Mouse (Mus musculus) hindbrain, embryonic 12.5 days (tissue): ENCODE data around the gene Myh3. TPM values are rescaled to one million over a fixed set of nuclear protein-coding genes. Genes with fewer than 3 reads are reported as not detected.

ENCODE experiments used
- ATAC-seq: fragments of 200-750 bp; cut with Nextera tagmentation; 2 replicates; pipeline ENCODE4 v1.8.0; 2017; ENCODE audit warnings: moderate TSS enrichment; ENCODE audit not compliant: low FRiP score
- H3K27ac ChIP-seq: fragments of 300-500 bp; sonication (generic); 2 replicates; pipeline ENCODE4 v1.5.1; 2016; ENCODE audit warnings: mild to moderate bottlenecking
- H3K27me3 ChIP-seq: fragments of 300-500 bp; sonication (generic); 2 replicates; pipeline ENCODE4 v1.6.1; 2016; ENCODE audit warnings: mild to moderate bottlenecking
- H3K36me3 ChIP-seq: fragments of 300-500 bp; sonication (generic); 2 replicates; pipeline ENCODE4 v1.6.1; 2016; ENCODE audit warnings: mild to moderate bottlenecking
- H3K4me1 ChIP-seq: fragments of 300-500 bp; sonication (generic); 2 replicates; pipeline ENCODE4 v1.6.1; 2016
- H3K4me2 ChIP-seq: fragments of 300-500 bp; sonication (generic); replicated peaks from 2 replicates; pipeline ENCODE4 v1.6.1; 2016; ENCODE audit warnings: mild to moderate bottlenecking
- H3K4me3 ChIP-seq: fragments of 300-500 bp; sonication (generic); 2 replicates; pipeline ENCODE4 v1.5.1; 2016; ENCODE audit warnings: mild to moderate bottlenecking
- H3K9ac ChIP-seq: fragments of 300-500 bp; sonication (generic); 2 replicates; pipeline ENCODE4 v1.6.1; 2016; ENCODE audit warnings: mild to moderate bottlenecking, moderate library complexity
- H3K9me3 ChIP-seq: fragments of 300-500 bp; sonication (generic); replicated peaks from 2 replicates; pipeline ENCODE4 v1.6.1; 2016; ENCODE audit warnings: mild to moderate bottlenecking
- WGBS: fragments of 180-500 bp; shearing (Covaris S2); methylation state at CpG from one replicate; pipeline ENCODE4 v1.1.7; 2016; 5-methylcytosine and 5-hydroxymethylcytosine counted together
- polyA plus RNA-seq: library from polyadenylated mRNA; unstranded; fragments of >200 nt; fragmentation: Nextera tagmentation; extraction: Ambion mirVana; gene quantifications from 2 replicates; pipeline ENCODE4 v1.2.1, GENCODE M21; 2016

The Myh3 gene
- polyA plus RNA-seq, 1 experiment from 2014 or later: 4.3 TPM

DNA sequence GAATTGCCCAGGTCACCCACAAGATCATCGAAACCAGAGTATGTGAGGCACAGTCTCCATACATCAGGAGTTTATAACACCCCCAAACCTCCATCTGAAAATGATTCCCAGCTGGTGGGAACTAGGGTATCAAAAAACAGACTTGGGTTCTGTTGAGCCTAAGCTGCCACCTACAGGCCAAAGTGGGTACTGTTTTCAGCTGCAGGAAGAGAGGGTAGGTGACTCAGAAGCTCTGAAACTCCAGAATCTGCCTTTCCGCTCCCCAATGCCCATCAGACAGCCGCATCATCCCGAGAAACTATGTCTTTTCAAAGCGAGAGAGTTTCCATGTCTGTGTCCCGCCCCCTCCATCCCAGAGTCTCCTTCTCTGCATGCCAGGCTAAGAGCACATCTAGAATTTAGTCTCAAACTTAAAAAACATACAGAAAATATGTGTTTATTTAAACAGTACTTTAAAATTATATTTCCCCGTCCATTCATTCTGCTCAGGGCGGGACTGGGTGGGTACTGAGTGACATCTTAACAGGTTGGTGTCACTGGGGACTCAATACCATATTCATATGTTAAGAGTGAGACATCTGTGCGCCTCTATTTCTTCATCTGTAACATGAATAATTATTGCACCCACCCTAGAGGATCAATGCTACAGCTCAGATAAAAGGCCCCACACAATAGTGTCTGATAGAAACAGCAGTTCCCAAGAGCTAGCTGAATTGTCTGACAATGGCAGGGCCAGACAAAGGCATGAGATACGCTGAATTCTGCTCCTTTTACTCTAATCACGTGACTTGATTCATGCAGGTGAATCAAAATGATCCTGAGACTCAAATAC lies 34.1 kb downstream of the Myh3 start:
- Histone ChIP-seq H3K4me3 (no peak overlapping the region), H3K4me1 (no peaks in the 10 kb centered on the region), H3K9ac (no peak overlapping the region), H3K27ac (no peak overlapping the region), H3K36me3 (no peaks in the 10 kb centered on the region), H3K9me3 (no peaks in the 10 kb centered on the region), H3K4me2 (no peak overlapping the region), H3K27me3 (no peaks in the 10 kb centered on the region)
- ATAC-seq: peak; percentile 68; the same call in 1 of the 2 replicates
- WGBS: 28% methylated on average over 11 of the region's 11 CpGs

DNA sequence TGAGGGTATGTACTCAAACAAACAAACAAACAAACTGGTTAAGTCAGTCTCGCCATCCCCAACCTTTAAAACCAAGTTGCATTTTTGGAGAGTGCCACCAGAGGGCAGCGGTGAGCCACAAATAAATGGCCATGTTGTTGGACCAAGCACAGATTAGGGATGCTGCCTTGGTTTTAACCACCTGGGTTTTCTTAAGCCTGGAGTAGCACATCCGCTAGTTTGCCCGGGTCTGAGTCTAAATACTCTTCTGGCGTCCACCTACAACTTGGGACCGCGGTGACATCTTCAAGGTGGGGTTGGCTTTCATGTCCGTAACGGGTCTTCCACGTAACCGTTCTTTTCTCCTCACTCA lies 34.7 kb downstream of the Myh3 start:
- no peaks in the 10 kb centered on the region for H3K4me1 ChIP-seq
- no peak overlapping the region for H3K4me3 ChIP-seq
- peak; percentile 27; the same call in 1 of the 2 replicates for ATAC-seq
- H3K27ac ChIP-seq: no peak overlapping the region
- H3K4me2 ChIP-seq: no peak overlapping the region
- no peaks in the 10 kb centered on the region for H3K27me3 ChIP-seq
- no peak overlapping the region for H3K9ac ChIP-seq
- no peaks in the 10 kb centered on the region for H3K36me3 ChIP-seq
- no peaks in the 10 kb centered on the region for H3K9me3 ChIP-seq
- 43% methylated on average over 11 of the region's 11 CpGs for WGBS

DNA sequence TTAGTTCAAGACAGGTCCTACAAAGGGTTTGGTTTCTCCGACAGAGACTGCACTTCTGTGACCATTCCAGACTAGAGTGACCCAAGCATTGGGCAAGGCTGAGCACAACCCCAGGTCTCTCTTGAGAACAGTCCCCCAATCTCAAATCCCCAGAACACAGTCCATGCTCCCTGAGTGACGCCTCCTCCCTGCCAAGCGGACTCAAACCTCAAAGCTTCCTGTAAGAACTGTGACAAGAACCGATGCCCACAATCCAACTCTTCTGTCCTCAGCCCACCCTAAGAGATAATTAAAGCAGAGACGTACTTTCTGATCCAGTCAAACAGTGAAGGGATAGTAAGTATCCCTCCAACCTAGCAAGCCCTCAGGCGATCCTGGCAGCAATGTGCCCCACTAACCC lies 35.3 kb downstream of the Myh3 start:
- Histone ChIP-seq H3K36me3 (no peaks in the 10 kb centered on the region), H3K9me3 (no peaks in the 10 kb centered on the region), H3K27me3 (no peaks in the 10 kb centered on the region), H3K4me2 (no peak overlapping the region), H3K4me1 (no peaks in the 10 kb centered on the region), H3K9ac (no peak overlapping the region), H3K27ac (no peak overlapping the region), H3K4me3 (no peak overlapping the region)
- 92% methylated on average over 6 of the region's 6 CpGs for WGBS
- no peak for ATAC-seq

DNA sequence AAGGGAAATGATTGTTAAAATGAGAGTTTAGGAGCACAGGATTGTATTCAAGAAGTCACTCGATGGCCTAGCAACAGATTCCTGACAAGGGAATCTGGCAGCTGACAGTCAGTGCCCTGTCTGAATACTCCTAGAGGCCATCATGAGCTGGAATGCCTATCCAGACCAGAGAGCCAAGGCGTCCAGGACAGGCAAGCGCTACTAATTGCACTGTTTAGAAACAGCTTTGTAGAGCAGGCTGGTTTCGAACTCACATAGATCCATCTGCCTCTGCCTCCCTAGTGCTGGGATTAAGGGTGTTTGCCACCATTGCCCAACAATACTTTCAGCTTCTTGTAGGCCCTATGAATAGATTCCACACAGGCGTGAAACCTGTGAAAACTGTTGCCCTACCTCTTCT lies 36.2 kb downstream of the Myh3 start:
- 91% methylated on average over 5 of the region's 5 CpGs for WGBS
- Histone ChIP-seq H3K4me3 (no peak overlapping the region), H3K4me1 (no peaks in the 10 kb centered on the region), H3K9ac (no peak overlapping the region), H3K27me3 (no peaks in the 10 kb centered on the region), H3K27ac (no peak overlapping the region), H3K4me2 (no peak overlapping the region), H3K9me3 (no peaks in the 10 kb centered on the region), H3K36me3 (no peaks in the 10 kb centered on the region)
- no peak for ATAC-seq

DNA sequence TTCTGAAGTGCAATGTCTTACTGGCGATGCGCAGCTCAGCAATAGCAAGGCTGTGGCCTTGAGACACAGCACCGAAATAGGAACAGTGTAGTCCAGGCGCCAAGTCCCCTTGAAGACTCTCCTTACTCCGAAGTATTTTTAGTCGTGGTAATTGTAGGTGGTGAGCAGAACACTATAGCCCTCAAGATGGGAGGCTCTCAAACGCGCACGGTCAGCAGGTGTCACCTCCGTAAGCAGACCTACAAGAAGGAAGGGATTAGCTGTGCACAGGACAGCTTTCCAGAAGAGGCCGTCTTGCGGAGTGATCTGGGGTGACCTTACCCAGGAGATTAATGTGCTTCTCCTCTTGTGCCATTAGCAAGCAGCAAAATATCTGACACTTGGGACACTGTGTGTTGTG lies 36.8 kb downstream of the Myh3 start:
- WGBS: 90% methylated on average over 12 of the region's 12 CpGs
- Histone ChIP-seq H3K27me3 (no peaks in the 10 kb centered on the region), H3K4me2 (no peak overlapping the region), H3K9me3 (no peaks in the 10 kb centered on the region), H3K9ac (no peak overlapping the region), H3K4me1 (peaks cover 6% of the 10 kb centered on the region), H3K4me3 (no peak overlapping the region), H3K27ac (no peak overlapping the region), H3K36me3 (no peaks in the 10 kb centered on the region)
- no peak for ATAC-seq

DNA sequence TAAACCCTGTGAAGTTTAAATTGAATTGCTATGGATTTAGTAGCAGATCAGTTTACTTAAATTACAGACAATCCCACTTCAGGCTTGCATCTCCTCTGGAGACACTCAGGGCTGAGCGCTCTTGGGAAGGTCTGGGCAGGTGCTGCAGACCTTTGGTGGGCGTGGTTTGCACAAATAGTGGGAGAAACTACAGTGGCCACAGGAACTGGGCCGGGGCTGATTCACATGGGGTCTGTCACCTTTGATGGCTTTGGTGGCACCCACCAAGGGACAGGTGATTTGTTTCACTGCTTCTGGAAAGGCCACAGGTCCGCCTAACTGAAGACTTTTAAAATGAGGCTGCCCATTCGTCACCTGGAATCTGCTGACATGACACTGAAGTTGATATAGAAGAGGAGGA lies 38.6 kb downstream of the Myh3 start:
- Histone ChIP-seq H3K27ac (no peak overlapping the region), H3K4me1 (peaks cover 12% of the 10 kb centered on the region), H3K4me2 (no peak overlapping the region), H3K36me3 (no peaks in the 10 kb centered on the region), H3K27me3 (no peaks in the 10 kb centered on the region), H3K4me3 (no peak overlapping the region), H3K9me3 (no peaks in the 10 kb centered on the region), H3K9ac (no peak overlapping the region)
- 81% methylated on average over 5 of the region's 5 CpGs for WGBS
- no peak for ATAC-seq

DNA sequence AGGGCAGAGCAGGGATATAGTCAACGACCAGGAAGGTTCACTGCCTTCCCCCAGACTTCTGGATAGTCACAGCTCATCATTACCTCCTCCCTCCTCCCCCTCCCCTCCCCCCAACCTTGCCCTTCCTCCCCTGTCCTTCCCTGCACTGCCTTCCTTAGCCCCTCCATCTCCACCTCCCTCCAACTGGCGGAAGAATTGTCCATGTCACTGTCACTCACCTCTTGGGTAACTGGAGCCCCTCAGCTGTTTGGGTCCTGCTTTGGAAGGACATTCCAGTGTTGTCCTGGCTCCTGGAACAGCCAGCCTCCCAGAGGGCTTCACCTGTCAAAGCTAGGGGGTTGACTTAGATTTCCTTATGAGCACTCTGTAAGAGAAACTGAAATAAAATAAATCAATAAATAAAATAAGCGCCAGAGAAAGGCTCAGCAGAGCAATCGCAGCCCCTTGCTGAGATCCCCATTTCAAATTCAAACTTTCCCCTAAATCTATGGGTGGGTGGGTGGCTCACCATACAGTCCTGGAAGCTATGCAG lies 41.5 kb downstream of the Myh3 start:
- ATAC-seq: no peak
- H3K9me3 ChIP-seq: no peaks in the 10 kb centered on the region
- H3K27ac ChIP-seq: no peak overlapping the region
- no peak overlapping the region for H3K9ac ChIP-seq
- no peaks in the 10 kb centered on the region for H3K27me3 ChIP-seq
- H3K4me2 ChIP-seq: no peak overlapping the region
- no peak overlapping the region for H3K4me3 ChIP-seq
- WGBS: 39% methylated on average over 4 of the region's 4 CpGs
- peaks cover 12% of the 10 kb centered on the region for H3K4me1 ChIP-seq
- H3K36me3 ChIP-seq: no peaks in the 10 kb centered on the region

DNA sequence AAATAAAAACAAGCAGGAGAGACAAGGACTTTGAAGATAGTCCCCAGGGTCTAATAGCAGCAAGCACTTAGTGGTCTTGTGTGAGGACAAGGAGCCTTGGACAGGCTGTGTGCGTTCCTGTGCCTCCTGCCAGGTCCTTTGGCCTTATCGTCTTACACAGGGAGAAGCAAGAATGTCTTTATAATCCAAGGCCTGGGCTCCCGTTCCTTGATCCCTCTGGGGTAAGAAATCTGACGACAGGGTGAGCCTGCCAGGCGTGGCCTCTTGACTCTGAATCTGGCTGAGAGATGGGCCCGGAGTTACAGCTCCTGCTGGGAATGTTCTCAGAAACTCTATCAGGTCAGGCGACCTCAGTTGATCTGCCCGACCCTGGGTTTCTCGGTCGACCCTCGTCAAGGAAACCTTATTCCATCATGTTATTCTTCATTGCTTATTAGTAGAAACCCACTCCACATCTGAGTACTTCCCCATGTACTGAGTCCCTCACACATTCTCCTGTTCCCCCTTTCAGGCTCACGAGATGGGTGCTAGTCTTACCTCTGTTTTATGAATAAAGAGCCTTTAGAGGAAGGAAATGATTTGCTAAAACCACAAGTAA lies 42.7 kb downstream of the Myh3 start:
- H3K27ac ChIP-seq: no peak overlapping the region
- 48% methylated on average over 12 of the region's 12 CpGs for WGBS
- H3K9ac ChIP-seq: no peak overlapping the region
- no peak for ATAC-seq
- H3K4me1 ChIP-seq: peaks cover 12% of the 10 kb centered on the region
- no peaks in the 10 kb centered on the region for H3K36me3 ChIP-seq
- H3K4me3 ChIP-seq: no peak overlapping the region
- H3K4me2 ChIP-seq: no peak overlapping the region
- H3K27me3 ChIP-seq: no peaks in the 10 kb centered on the region
- H3K9me3 ChIP-seq: no peaks in the 10 kb centered on the region

DNA sequence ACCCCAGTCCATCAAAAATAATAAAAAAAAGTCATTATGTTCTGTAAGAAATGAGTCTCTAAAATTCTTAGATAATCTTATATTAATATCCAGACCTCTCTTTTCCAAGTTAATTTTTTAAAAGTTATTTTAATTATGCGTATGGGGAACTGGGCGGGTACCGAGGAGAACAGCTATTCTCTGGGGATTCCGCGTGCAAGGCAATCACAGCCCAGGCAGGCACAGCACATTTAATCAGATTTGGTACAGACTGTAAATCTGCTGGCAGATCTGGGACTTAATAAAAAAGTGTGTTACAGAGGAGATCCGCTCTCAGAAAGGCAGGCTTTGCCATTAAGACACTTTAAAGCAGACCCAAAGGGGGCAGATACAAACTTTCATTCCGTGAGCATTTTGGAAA lies 46.8 kb downstream of the Myh3 start:
- Histone ChIP-seq H3K4me3 (no peak overlapping the region), H3K4me1 (0 out of 2 replicates have a peak, but pooled peaks cover 6% of the 10 kb centered on the region), H3K9me3 (no peaks in the 10 kb centered on the region), H3K27me3 (no peaks in the 10 kb centered on the region), H3K9ac (no peak overlapping the region), H3K4me2 (no peak overlapping the region), H3K27ac (no peak overlapping the region), H3K36me3 (no peaks in the 10 kb centered on the region)
- no peak for ATAC-seq
- 74% methylated on average over 7 of the region's 7 CpGs for WGBS

DNA sequence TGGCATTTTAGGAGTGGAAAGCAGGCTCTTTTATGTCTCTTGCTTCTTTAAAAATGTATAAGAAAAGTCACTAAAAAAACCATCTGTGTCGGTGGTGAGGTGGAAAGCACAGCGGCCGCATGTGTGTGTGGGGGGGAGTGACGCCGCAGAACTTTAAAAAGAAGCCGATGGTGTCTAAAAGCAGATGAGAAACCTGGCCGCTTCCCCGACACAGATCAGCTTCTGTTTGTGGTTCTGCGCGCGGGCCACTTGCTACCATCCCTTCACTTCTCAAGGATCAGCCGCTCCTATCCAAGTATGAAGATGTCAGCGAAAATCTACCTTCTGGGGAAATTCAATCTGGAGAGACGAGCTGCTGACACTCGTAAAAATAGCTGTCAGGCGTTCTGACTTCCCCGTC lies 47.3 kb downstream of the Myh3 start:
- ATAC-seq: no peak
- no peak overlapping the region for H3K4me3 ChIP-seq
- no peak overlapping the region for H3K4me2 ChIP-seq
- no peak overlapping the region for H3K27ac ChIP-seq
- H3K36me3 ChIP-seq: no peaks in the 10 kb centered on the region
- 80% methylated on average over 17 of the region's 17 CpGs for WGBS
- H3K27me3 ChIP-seq: no peaks in the 10 kb centered on the region
- H3K9me3 ChIP-seq: no peaks in the 10 kb centered on the region
- no peak overlapping the region for H3K9ac ChIP-seq
- 0 out of 2 replicates have a peak, but pooled peaks cover 2% of the 10 kb centered on the region for H3K4me1 ChIP-seq

DNA sequence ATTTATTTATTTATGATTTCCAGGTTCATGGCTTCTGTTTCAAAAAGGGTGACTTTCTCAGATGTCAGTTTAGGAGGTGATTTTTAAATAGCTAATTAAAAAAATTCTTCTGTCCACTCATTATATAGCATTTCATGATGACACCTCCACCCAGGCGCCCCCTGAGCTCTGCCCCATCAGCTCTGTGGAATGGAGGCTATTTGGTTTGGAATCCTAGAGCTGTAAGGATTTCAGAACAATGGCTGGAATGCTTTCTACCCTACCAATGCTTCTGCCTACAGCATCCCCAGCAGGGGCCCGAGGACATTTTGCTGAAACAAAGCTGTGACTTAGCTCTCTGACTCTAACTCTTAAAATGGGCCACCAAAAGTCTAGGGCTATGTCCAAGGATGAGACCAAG lies 55.4 kb downstream of the Myh3 start:
- H3K4me3 ChIP-seq: no peak overlapping the region
- no peaks in the 10 kb centered on the region for H3K4me1 ChIP-seq
- no peaks in the 10 kb centered on the region for H3K36me3 ChIP-seq
- 68% methylated on average over 2 of the region's 2 CpGs for WGBS
- H3K27ac ChIP-seq: no peak overlapping the region
- H3K27me3 ChIP-seq: no peaks in the 10 kb centered on the region
- no peaks in the 10 kb centered on the region for H3K9me3 ChIP-seq
- ATAC-seq: no peak
- no peak overlapping the region for H3K4me2 ChIP-seq
- no peak overlapping the region for H3K9ac ChIP-seq

DNA sequence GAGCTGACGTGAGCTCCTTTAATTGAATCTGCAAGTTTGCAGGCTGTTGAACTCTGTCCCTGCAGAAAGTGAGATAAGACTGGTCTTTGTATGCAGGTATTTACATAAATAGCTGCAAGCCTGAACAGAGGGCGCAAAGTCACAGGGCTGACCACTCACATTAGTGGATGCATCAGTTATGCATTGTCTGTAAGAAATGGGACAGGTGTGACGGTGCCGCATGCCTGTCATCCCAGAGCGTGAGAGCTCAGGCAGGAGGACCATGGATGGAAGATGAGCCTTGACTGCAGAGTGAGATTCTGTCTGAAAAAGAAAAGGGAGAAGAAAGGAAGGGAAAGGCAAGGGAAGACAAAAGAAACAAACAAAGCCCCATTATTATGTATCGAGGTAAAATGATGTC lies 56.6 kb downstream of the Myh3 start:
- H3K4me2 ChIP-seq: no peak overlapping the region
- H3K27ac ChIP-seq: no peak overlapping the region
- H3K9me3 ChIP-seq: no peaks in the 10 kb centered on the region
- no peak overlapping the region for H3K4me3 ChIP-seq
- no peaks in the 10 kb centered on the region for H3K4me1 ChIP-seq
- 75% methylated on average over 6 of the region's 6 CpGs for WGBS
- no peaks in the 10 kb centered on the region for H3K27me3 ChIP-seq
- no peak for ATAC-seq
- no peak overlapping the region for H3K9ac ChIP-seq
- H3K36me3 ChIP-seq: no peaks in the 10 kb centered on the region

DNA sequence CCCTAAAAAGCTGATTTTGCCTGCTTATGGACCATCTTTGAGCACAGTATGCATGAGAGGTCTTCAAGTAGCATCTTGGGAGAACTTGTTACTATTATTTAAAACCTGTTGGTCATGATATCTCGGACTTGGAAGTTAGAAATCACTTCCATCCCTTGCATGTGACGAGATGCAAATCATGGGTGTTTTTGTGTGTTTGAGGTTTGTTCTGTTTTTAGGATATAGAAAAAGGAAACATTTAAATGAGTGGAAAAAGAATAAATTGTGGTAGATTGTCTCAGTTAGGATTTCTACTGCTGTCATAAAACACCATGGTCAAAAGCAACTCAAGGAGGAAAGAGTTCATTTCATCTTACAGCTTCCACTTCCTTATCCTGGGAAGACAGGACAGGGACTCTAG lies 57.4 kb downstream of the Myh3 start:
- Histone ChIP-seq H3K4me2 (no peak overlapping the region), H3K4me3 (no peak overlapping the region), H3K27ac (no peak overlapping the region), H3K36me3 (no peaks in the 10 kb centered on the region), H3K9me3 (no peaks in the 10 kb centered on the region), H3K9ac (no peak overlapping the region), H3K27me3 (no peaks in the 10 kb centered on the region), H3K4me1 (no peaks in the 10 kb centered on the region)
- ATAC-seq: no peak
- 87% methylated on average over 2 of the region's 2 CpGs for whole genome bisulfite sequencing
